Mouse (Mus musculus): Measurements from ENCODE around the gene Braf. TPM values are rescaled to one million over a fixed set of nuclear protein-coding genes. Genes with fewer than 3 reads are reported as not detected.

The Braf gene
- 1.6 and 2.2 TPM in 2 replicates for polyA plus RNA-seq (2012)

- TF ChIP-seq GATA1 (IDR thresholded peaks at IDR 0.05; ENCODE audit: low read length): no peak
Measured at GRCm38 (mm10) chr6:39724866-39725711, at the start of gene Braf. TSS of gene Braf (minus strand) at chr6:39725463.

GRCm38 (mm10) chr6:39775029-39775428 is 49.8 kb upstream of the Braf start:
- TF ChIP-seq GATA1 (IDR thresholded peaks at IDR 0.05; ENCODE audit: low read length): no peak

DNA sequence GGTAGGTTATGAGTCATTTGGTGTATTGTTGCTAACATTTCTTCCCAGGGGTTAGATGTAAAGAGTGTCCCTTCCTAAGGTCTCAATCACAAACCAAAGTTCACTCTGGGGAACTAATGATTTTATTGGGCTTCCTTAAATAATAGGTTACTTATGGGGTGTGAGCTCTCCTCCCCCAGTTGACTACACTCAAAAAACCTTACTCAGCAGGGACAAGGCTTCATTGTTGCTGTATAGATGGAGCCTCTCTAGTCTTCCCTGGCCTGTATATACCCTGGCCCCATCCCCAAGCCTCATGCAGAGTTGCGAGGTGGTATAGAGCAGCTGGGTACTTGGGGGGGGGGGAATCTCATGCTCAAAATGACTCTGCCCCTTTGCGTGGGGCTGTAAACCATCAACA is 32.0 kb upstream of the Braf start:
- TF ChIP-seq GATA1 (IDR thresholded peaks at IDR 0.05; ENCODE audit: low read length): no peak

GRCm38 (mm10) chr6:39749881-39750280 is 24.6 kb upstream of the Braf start:
- no peak for TF ChIP-seq GATA1 (IDR thresholded peaks at IDR 0.05; ENCODE audit: low read length)

- no peak for TF ChIP-seq GATA1 (IDR thresholded peaks at IDR 0.05; ENCODE audit: low read length)
Measured at GRCm38 (mm10) chr6:39747094-39747493, 21.8 kb upstream of the Braf start.

DNA sequence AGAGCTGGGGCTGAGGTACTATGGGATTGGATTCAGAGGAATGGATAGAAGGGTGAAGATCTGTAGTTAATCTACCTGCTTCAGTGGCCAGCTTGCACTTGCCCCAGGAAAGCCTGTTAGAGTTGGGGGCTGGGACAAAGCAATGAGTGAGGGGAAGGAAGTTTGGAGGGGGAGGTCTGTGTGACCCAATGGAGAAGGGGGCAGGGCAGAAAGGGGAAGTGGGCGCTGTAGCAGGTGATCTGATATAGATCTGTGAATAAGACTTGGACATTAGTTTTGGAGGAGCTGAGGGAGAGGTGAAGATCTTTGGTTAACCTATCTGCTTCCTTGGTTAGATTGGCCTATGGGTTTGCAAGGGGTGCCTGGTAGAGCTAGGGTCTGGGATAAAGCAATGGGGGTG is 20.2 kb upstream of the Braf start:
- no peak for TF ChIP-seq GATA1 (IDR thresholded peaks at IDR 0.05; ENCODE audit: low read length)

DNA sequence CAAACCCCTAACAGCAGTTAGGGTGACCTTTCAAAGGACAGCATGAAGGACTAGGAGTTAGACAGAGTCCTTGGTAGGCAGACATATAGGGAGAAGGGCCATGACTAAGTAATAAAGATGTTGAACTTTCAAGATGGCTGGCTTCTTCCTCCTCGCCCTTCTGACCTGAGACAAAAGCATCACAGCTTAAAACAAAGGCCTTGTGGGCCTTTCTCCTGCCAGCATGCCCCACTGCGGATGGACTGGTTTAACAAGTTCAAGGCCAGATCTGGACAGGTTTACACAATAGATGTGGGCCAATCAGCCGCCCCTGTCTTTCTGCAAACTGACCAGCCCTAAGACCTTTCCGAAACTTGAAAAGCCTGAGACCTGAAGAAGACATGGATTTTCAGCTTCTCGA is 2.8 kb upstream of the Braf start:
- TF ChIP-seq GATA1 (IDR thresholded peaks at IDR 0.05; ENCODE audit: low read length): no peak

DNA sequence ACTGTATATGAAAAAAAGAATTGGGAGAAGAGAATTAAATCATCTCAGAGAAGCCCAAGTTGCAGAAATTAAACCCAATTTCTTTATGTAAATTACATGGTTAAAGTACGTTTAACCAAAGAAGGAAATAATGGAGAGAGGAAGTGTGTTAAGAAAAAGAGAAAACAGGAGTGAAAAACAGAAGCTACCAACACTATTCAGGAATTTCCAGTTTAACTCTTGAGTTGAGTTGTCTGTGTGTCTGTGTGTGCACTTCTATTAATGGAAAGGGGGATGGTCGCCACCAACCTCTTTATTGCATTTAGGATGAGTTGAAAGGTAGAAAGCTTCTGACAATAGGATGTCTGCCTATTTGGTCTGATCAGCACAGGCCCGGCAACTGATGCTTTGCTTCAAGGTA is 886 bp upstream of the Braf start:
- no peak for TF ChIP-seq GATA1 (IDR thresholded peaks at IDR 0.05; ENCODE audit: low read length)

DNA sequence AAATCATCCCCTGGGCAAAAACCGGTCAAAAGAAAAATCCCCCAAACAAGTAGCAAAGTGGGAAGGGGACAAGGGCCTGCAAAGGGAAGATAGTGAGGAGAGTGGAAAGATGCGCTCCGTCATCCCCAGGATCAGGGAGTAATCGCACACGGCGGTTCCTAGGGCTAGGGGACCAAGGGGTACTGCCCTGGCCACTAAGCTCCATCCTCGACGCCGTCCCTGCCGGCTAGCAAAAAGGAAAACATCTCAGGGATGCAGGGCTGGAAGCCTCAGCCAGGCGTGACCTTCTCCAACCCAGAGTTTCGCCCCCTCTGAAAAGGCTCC is 759 bp downstream of the Braf start:
- TF ChIP-seq GATA1 (IDR thresholded peaks at IDR 0.05; ENCODE audit: low read length): no peak

DNA sequence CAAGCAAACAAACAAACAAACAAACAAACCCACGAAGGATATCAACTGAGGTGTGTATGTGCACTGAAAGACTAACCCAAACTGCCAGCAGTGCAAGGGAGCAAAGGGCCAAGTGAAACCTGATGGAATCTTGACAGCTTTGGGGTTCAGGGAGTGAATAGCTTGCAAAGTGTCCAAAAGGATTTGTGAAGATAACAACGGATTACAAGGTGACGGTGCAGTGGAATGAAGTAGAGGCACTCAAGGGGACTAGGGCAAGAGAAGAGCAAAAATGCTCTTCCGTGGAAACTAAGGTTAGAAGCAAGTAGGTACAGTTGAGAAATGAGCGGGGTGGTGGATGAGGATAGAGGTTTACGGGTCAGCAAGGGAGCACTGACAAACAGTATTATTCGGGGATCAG is 1.2 kb downstream of the Braf start:
- no peak for TF ChIP-seq GATA1 (IDR thresholded peaks at IDR 0.05; ENCODE audit: low read length)

DNA sequence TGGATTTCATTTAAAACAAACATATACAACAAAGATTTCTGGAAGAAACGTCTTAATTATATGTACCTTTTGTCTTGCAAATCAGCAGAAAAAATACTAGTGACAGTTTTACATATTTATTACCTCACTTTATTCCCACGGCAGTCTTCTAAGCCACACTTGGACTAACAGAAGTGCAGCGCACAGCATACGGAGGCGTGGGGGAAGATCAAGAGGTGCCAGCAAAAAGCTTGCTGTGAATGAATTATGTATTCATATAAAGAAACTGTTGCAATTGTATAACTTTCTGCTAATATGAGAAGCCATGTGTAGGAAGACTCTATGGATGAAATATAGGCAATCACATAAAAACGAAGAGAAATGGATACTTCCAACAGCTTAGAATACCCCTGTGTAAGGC is 6.7 kb downstream of the Braf start:
- no peak for TF ChIP-seq GATA1 (IDR thresholded peaks at IDR 0.05; ENCODE audit: low read length)

GRCm38 (mm10) chr6:39717049-39717448 is 8.2 kb downstream of the Braf start:
- TF ChIP-seq GATA1 (IDR thresholded peaks at IDR 0.05; ENCODE audit: low read length): no peak

GRCm38 (mm10) chr6:39714341-39714740 is 10.9 kb downstream of the Braf start:
- TF ChIP-seq GATA1 (IDR thresholded peaks at IDR 0.05; ENCODE audit: low read length): no peak

DNA sequence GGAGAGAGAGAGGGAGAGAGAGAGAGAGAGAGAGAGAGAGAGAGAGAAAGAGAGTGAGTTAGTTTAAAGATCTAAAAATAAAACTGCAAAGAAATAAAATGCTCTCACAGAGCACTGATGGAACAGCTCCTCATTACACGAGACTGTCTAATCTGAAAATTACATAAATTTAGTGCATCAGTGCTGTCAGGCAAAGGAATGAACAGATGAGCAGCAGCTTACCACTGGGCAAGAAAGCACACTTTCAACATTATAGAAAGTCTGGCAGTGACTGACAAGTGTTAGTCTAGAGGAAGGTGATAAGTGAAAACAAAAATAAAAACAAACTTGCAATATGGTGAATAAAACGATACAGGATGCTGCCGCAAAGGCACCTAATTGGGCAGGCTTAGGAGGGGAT is 11.9 kb downstream of the Braf start:
- no peak for TF ChIP-seq GATA1 (IDR thresholded peaks at IDR 0.05; ENCODE audit: low read length)

DNA sequence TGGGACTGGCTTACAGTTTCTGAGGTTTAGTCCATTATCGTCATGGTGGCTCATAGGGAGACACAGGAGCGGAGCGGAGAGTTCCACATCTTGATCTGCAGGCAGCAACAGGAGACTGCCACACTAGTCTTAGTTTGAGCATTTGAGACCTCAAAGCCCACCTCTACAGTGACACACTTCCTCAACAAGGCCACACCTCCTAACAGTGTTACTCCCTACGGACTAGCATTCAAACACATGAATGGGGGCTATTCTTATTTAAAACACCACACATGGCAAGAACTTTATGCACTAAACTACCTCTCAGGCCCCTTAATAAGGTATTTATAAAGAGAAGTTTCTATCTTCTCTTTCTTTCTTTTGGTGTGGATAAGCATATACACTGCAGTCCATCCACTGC is 19.6 kb downstream of the Braf start:
- no peak for TF ChIP-seq GATA1 (IDR thresholded peaks at IDR 0.05; ENCODE audit: low read length)

DNA sequence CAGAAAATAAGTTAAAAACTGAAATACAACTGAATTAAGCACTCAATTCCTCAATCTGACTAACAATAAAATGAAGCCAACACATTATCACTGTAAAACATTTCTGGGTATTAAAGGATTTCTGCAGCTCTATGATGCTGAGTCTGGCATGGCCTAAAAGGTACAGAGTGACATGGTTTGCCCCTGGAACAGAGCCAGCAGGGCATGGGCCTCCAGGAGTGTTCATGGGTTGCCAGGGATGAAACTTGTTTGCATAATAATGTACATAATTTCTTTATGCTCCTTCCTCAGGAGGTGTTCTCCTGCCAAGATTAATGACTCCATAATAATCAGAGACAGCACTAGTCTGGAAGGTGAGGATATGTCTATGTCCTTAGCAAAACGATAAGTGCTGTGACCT is 32.1 kb downstream of the Braf start:
- no peak for TF ChIP-seq GATA1 (IDR thresholded peaks at IDR 0.05; ENCODE audit: low read length)

DNA sequence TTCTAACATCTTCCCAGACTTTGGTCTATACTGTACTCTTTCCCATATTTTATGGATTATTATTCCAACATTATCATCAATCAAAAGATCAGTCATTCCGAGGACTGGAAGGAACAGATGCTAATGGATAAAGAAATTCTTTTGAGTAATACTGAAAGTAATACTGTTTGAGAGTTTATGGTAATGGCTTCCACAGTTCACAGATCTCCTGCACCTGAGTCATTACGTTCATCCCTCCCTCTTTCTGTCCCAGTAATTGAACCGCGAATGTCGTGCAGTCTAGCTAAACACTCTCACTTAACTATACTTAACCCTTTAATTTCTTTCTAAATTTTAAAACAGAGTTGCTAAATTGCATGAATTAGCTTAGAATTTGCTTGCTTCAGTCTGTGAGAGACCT is 43.5 kb downstream of the Braf start:
- no peak for TF ChIP-seq GATA1 (IDR thresholded peaks at IDR 0.05; ENCODE audit: low read length)

- no peak for TF ChIP-seq GATA1 (IDR thresholded peaks at IDR 0.05; ENCODE audit: low read length)
Measured at GRCm38 (mm10) chr6:39680524-39680923, 44.7 kb downstream of the Braf start.
